Mouse (Mus musculus): Measurements from ENCODE around the gene 4921536K21Rik. TPM values are rescaled to one million over a fixed set of nuclear protein-coding genes. Genes with fewer than 3 reads are reported as not detected.

Gene 4921536K21Rik
- total RNA-seq, 2 experiments from 2014 or later: 0.32 to 0.70 TPM

Other genes starting within 250 kb of the 4921536K21Rik start
- 10 to 100 TPM; 33.4 to 47.0 TPM for gene Morc2a, start 245.9 kb downstream of the 4921536K21Rik start, total RNA-seq (2021)
- gene Osbp2, start 31.2 kb downstream of the 4921536K21Rik start, total RNA-seq (2021): 100 to 1,000 TPM; 128 to 164 TPM
- gene Dusp18, start 142 bp upstream of the 4921536K21Rik start, total RNA-seq (2021): 10 to 100 TPM; 23.7 to 26.4 TPM
- gene Slc35e4, start 19.6 kb upstream of the 4921536K21Rik start, total RNA-seq (2021): 10 to 100 TPM; 18.5 to 23.0 TPM
- 10 to 100 TPM; 18.2 to 20.0 TPM for gene Tcn2, start 37.1 kb upstream of the 4921536K21Rik start, total RNA-seq (2021)
- 10 to 100 TPM; 38.3 to 42.0 TPM for gene Pes1, start 68.9 kb upstream of the 4921536K21Rik start, total RNA-seq (2021)
- under 1 TPM in 1 of 2 experiments, not detected in 1; 0.54 TPM for gene 4930556J24Rik, start 81.7 kb upstream of the 4921536K21Rik start, total RNA-seq (2021)
- 10 to 100 TPM; 13.2 to 17.4 TPM for gene Gal3st1, start 88.5 kb upstream of the 4921536K21Rik start, total RNA-seq (2021)
- gene Sec14l4, start 136.4 kb upstream of the 4921536K21Rik start, total RNA-seq (2021): not detected
- 1 to 10 TPM in 1 of 2 experiments, under 1 TPM in 1; 0.52 to 1.5 TPM for gene Sec14l3, start 169.7 kb upstream of the 4921536K21Rik start, total RNA-seq (2021)
- gene Mtfp1, start 200.3 kb upstream of the 4921536K21Rik start, total RNA-seq (2021): 10 to 100 TPM; 90.9 to 94.5 TPM
- 10 to 100 TPM; 35.0 to 35.4 TPM for gene Sec14l2, start 228.3 kb upstream of the 4921536K21Rik start, total RNA-seq (2021)
- gene Rnf215, start 240.1 kb upstream of the 4921536K21Rik start, total RNA-seq (2021): 10 to 100 TPM; 28.8 to 35.9 TPM